Mouse (Mus musculus) myocyte (in vitro differentiated cells): ENCODE data around the gene Ralgps1.

Experiments used
- CEBPB ChIP-seq: IDR thresholded peaks from 2 replicates; pipeline ENCODE4 v1.6.1; 2011; ENCODE audit warnings: mild to moderate bottlenecking, moderate library complexity; ENCODE audit not compliant: poor library complexity, insufficient read depth, severe bottlenecking
- E2F4 ChIP-seq: IDR thresholded peaks from one replicate; pipeline ENCODE4 v1.6.1; 2011; ENCODE audit warnings: mild to moderate bottlenecking, control low read depth, moderate library complexity; ENCODE audit not compliant: insufficient read depth
- MAX ChIP-seq: IDR thresholded peaks from one replicate; pipeline ENCODE4 v1.6.1; 2011; ENCODE audit warnings: low read depth, mild to moderate bottlenecking, control low read depth
- MYOD1 ChIP-seq, 3 experiments: IDR thresholded peaks; one replicate each; pipeline ENCODE4 v1.6.1; 2011; ENCODE audit warnings: control low read depth in 2 of 3, low read depth in 2 of 3, mild to moderate bottlenecking in 2 of 3, moderate library complexity in 1 of 3; ENCODE audit not compliant: insufficient read length in 2 of 3, control insufficient read depth in 1 of 3
- MYOG ChIP-seq, 3 experiments: IDR thresholded peaks; one replicate each; pipeline ENCODE4 v1.6.1; 2011; ENCODE audit warnings: control low read depth in 2 of 3, low read depth in 2 of 3, mild to moderate bottlenecking in 2 of 3; ENCODE audit not compliant: insufficient read length in 2 of 3, control insufficient read depth in 1 of 3, insufficient read depth in 1 of 3
- POLR2A ChIP-seq: IDR thresholded peaks from one replicate; pipeline ENCODE4 v1.6.1; 2011; ENCODE audit warnings: low read depth, mild to moderate bottlenecking, control low read depth, moderate library complexity; ENCODE audit not compliant: insufficient read length
- POLR2AphosphoS2 ChIP-seq: IDR thresholded peaks from one replicate; pipeline ENCODE4 v1.6.1; 2011; ENCODE audit warnings: low read depth, control low read depth; ENCODE audit not compliant: insufficient read length
- SRF ChIP-seq: IDR thresholded peaks from one replicate; pipeline ENCODE4 v1.6.1; 2011; ENCODE audit warnings: low read depth; ENCODE audit not compliant: control insufficient read depth, insufficient read length
- TCF12 ChIP-seq: IDR thresholded peaks from one replicate; pipeline ENCODE4 v1.6.1; 2011; ENCODE audit warnings: mild to moderate bottlenecking, control low read depth; ENCODE audit not compliant: poor library complexity, insufficient read depth, severe bottlenecking
- TCF3 ChIP-seq: IDR thresholded peaks from one replicate; pipeline ENCODE4 v1.6.1; 2011; ENCODE audit warnings: low read depth, control low read depth; ENCODE audit not compliant: insufficient read length
- USF1 ChIP-seq: IDR thresholded peaks from one replicate; pipeline ENCODE4 v1.6.1; 2011; ENCODE audit warnings: low read depth, mild to moderate bottlenecking, control low read depth, moderate library complexity

DNA sequence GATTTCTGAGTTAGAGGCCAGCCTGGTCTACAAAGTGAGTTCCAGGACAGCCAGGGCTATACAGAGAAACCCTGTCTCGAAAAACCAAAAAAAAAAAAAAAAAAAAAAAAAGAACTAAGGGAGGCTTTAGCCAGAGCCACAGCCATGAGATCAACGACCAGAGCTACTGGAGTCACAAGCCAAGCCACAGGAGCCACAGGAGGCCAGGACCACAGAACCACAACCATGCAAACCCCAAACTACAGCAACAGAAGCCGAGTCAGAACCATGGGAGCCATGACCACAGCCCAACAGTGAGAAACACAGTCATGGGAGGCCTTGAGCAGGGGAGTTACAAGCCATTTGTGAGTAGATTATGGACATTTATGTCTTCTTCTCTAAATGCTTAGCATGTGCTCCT is 41.7 kb downstream of the Ralgps1 start:
- TF ChIP-seq MAX = no peak
- TF ChIP-seq POLR2A = no peak
- no peak for TF ChIP-seq MYOG (IDR thresholded peaks at IDR 0.05; ENCODE audit: control insufficient read depth in 1 of 3, insufficient read depth in 1 of 3, insufficient read length in 2 of 3, low read depth in 2 of 3)
- no peak for TF ChIP-seq TCF12
- TF ChIP-seq USF1 = no peak
- TF ChIP-seq POLR2AphosphoS2 = no peak
- no peak for TF ChIP-seq E2F4
- no peak for TF ChIP-seq MYOD1 (IDR thresholded peaks at IDR 0.05; ENCODE audit: control insufficient read depth in 1 of 3, insufficient read length in 2 of 3, low read depth in 2 of 3)
- no peak for TF ChIP-seq TCF3
- TF ChIP-seq CEBPB = no peak
- no peak for TF ChIP-seq SRF
